Mouse (Mus musculus) urinary bladder, postnatal 14 days (tissue): Measurements from ENCODE around the gene Cd3eap.

Source experiments
- DNase-seq: peaks from one replicate; pipeline ENCODE4 v3.0.0; 2021; ENCODE audit warnings: low spot score

Cd3eap gene

DNA sequence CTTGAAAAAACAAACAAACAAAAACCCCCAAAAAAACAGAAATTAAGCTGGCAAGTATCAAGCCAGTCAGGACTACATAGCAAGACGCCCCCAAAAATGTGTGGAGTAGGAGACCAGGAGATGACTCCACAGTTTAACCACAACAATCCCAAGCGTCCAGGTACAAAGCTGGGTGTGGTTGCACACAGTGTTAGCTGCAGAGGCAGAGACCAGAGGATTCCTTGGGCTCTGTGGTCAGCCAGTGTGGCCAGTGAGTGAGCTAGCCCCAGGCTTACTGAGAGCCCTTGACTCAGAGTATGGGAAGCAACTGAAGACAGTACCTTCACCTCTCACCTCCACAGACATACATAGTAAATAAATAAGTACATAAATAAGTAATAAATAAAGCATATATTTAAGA lies 27.4 kb downstream of the Cd3eap start:
- no peak for DNase-seq

DNA sequence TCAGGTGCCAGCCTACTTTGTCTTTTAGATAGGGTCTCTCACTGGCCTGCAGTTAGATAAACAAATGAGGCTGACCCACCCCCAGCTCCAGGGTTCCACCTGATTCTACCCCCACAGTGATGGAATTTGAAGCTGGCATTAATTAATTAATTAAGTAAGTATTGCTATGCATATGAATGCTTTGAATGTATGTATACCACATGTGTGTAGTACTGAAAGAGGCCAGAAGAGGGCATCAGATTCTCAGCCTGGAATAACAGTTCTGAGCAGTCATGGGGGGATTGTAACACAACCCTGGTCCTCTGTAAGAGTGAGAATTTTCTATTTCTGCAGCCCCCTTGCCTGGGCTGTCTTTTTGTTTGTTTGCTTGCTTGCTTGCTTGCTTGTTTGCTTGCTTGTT lies 30.9 kb downstream of the Cd3eap start:
- DNase-seq: no peak

DNA sequence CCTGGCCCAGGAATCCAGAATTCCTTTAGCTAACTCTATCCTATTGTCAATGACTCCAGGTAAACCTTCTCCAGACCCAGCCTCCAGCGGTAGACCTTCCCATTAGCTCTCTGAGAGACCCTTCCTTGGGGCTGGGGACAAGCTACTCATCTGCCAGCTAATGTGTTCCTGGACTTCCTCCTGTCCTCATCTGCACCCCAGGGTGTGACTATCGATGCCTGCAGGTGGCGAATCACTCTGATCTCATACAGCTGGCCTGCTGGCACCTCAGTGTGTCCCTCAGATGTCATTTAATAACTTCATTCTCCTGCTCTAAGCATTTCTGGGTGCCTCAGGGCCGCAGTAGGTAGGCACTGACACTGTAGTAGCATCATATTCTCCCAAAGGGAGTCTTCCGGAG lies 31.5 kb downstream of the Cd3eap start:
- no peak for DNase-seq

DNA sequence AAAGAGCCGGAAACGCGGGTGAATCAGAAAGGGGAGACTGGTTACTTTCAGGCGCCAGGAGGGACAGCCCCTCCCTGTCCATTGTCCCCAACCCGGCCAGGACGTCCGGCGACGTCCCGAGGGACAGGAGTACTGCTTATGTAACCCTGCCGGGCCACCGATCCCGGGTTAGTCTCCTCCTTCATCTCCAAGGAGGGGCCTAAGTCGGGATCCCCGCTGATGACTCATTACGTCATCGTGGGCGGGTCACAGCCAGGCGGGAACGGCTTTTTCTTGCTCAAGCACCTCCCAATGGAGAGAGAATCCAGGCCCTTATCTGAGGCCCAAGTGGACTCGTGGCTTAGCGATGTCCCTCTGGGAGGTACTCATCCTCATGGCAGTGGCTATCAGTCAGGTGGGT lies 32.2 kb downstream of the Cd3eap start:
- peak; percentile 90 for DNase-seq

DNA sequence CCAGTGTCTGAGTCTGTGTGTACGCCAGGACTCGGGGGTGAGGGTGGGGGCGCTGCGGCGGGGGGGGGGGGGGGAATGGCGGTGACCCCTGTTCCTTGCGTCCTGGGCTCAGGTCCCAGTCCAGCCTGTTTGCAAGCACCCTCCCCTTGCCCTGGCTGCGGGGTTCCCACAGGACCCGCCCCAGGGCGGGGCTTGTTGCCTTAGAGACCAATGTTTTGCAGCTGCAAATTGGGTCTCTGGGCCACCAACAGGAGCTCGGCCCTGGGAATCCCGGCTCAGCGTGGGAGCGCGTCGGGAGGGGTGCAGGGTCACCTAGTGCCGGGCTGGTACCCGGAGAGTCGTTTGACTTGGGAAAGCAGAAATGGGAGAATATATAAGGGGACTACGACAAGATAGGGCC lies 32.9 kb downstream of the Cd3eap start:
- peak; percentile 89 for DNase-seq

DNA sequence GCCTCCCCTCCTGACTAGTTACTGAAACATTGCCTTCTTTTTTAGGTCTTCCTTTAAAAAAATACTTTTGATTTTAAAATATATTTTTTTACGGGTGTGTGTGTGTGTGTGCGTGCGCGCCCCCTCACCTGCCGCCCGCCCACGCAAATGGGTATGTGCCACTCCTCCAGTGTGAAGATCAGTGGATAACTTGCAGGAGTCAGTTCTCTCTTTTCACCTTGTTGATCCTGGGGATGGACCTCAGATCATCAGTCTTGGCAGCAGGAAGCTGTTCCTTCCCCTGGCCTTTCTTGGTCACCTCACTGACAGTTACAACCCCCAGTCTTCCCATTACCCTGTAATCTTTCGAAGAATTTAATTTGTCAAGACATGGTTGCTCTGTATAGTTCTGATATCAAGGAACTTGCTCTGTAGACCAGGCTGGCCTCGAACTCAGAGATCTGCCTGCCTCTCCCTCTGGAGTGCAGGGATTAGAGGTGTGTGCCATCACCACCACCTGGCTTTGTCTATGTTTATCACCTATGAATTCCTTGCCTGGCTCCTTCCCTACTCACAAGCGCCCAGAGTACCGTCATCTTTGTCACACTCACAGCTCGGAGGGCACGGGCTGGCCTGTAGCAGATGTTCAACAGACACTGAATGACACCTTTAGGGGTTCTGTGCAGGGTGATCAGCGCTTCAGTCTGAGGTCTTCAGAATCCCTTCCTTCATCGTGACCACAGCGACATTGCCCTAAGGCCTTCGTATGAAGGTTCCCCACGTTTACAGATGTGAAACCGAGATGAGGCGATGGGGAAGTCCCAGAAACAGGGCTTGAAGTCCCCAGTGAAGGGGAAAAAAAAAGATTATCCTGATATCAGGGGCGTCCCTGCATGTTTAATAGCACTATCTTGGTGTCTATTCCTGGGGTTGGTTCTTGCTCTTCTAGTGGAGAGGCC lies 33.8 kb downstream of the Cd3eap start:
- no peak for DNase-seq

DNA sequence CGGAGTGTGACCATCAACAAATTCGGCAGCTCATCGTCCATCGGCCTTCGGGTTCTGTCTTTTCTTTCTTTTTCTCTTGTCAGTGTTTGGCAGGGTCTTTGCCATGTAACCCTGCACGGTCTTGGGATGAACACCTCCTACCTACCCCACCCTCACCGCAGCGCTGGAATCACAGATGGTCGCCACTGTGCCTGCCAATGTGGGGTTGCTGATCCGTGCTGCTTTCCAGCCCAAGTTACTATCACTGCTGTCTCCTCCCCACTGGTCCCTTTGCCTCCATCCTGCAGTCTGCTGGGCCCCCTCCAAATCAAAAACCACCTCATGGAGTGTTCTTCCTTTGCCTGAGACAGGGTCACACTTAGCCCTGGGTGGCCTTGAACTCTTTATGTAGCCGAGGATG lies 35.1 kb downstream of the Cd3eap start:
- no peak for DNase-seq

DNA sequence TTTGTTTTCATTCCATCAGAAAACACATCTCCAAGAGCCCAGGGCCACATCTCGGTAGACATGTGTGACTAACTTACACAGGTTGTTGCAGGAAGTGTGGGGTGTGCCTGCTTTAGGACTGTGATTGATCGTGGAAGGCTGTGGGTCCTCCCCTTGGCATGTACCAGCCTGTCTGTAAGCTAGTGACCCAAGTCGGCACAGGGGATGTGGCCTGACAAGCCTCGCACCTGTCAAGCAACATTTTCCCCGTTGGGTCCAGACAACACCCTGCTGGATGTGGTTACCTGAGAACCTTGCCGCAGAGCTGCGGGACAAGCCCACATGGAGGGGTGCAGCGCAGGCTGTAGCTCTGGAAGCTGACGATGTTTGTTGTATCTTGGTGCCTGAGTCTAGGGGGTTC lies 36.8 kb downstream of the Cd3eap start:
- DNase-seq: peak; percentile 83

DNA sequence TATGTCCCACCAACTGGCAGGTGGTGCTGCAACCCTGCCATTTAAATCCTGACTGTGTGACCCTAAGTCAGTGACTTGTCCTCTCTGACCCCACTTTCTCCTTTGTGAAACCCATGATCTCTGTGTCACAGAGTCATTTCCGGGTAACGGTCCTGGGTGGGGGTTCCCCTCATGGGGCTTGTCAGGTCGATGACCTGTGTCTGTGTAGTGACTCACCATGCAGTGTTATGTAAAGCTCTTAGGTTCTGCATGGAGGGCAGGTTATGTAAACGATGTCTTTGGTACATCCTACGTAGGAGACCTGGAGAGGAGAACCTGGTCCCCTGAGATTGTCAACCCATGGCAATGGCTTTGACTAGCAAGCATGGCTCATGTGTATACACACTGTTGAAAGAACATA lies 37.8 kb downstream of the Cd3eap start:
- DNase-seq: no peak

DNA sequence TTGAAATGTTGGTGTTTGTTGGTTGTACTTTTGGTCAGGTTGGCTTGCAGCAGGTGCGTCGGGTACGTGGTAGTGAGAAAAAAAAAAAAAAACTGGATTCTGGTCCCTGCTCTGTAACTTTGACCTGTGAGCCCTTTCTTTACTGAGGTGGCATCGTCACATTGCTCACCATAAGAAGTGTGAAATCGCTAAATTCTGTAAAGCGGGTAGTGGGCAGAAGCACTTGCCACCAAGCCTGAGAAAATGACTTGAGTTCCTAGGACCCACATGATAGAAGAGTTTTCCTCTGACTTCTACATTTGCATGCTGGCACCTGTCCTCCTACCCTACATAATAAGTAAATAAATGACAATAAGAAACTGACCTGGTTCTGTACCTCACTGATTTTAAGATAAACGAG lies 38.6 kb downstream of the Cd3eap start:
- no peak for DNase-seq

DNA sequence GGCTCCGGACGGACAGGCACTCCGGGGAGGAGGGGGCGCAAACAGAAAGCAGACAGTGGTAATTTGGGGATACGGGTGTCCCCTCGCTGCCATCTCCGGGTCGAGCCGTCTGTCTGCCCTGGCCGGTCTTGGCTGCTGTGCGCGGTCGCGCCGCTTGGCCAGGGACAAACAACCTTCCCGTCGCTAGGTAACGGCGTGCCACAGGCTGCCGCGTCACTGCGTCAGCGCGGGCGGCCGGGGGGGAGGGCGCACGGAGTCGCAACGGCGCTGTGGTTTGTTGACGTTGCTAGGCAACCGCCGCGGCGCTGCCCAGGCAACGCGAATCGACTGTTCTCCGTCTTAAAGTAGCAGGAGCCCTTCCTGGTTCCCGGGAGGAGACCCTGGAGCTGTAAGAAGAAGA lies 39.4 kb downstream of the Cd3eap start:
- DNase-seq: peak; percentile 97

DNA sequence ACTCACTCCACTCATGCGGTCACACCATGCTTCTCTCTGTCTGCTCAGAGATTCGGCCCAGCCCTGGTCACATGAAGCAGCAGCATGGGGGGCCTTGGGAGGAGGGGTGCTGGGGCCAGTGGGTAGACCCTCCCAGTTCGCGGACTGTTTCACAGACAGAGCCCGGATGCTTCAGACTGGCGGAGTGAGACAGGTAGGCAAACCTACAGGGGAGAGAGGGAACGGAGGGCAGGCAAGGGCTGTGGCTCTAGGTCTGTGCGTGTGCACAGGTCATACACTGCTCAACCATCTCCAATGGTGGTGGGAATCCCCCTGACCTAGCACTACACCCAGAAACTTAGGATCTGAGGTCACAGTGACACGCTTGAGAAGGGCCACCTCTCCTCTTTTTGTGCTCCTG lies 39.8 kb downstream of the Cd3eap start:
- no peak for DNase-seq

DNA sequence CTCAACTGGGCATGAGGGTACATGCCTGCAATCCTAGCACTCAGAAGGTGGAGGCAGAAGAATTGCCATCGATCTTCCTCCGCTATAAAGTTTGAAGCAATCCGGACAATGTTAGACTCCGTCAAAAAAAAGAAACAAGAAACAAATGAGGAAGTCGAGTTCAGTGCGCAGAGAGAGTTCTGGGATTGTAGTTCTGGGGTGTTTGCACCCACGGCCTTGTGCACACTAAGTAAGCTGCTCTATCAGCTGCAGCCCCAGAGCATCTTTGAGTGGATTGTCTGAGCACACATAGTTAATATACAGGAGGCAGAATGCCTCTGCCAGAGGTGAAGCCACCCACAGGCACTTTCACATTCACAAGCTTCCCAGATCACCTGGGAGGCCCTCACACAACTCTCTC lies 40.6 kb downstream of the Cd3eap start:
- DNase-seq: no peak

DNA sequence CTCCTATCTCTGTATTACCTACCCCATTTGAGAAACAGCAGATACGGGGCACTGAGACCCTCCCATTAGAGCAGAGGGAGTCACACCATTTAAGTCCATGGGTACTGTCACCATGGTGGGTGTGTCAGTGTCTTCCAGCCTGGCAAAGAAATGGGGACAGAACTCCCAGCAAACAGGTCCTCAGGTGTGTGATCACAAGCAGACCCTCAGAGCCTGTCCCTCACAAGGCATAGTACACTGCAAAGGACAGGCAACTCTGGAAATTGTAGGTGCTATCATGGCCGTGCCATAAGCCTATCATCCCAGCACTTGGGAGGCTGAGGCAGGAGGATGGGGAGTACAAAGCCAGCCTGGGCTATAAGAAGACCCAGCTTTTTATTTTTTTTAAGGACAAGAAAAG lies 41.1 kb downstream of the Cd3eap start:
- DNase-seq: no peak

DNA sequence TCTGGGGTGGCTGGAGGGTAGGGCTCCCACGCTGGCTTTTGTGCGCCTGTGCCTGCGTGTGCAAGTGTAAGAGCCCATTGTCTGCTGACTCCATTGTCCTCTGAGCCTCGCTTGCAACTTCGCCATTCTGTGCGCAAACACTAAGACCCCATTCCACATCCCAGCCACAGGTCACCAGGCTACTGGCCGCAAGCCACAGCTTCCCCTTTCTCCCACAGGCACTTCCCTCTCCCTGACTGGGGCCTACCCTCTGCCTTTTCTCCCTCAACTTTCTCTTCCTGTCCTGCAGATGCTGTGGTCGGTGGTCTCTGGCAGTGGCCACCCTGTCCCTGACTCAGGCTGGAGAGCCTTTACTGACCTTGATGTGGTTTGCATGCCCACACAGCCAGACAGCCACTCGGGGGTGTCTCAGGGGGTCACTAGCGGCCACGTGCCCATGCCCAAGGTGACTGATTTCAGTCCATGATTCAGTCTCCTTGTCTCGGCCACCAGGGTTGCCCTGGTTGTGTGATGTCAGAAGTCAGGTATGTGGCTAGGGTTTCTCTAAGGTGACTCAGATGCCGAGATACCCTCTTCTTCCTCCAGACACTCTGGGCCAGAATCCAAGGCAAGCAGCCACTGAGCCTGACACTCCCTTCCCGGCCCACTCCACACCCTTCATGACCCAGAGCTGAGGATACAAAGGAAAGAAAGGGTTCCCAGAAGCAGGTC lies 42.7 kb downstream of the Cd3eap start:
- DNase-seq: peak; percentile 65

DNA sequence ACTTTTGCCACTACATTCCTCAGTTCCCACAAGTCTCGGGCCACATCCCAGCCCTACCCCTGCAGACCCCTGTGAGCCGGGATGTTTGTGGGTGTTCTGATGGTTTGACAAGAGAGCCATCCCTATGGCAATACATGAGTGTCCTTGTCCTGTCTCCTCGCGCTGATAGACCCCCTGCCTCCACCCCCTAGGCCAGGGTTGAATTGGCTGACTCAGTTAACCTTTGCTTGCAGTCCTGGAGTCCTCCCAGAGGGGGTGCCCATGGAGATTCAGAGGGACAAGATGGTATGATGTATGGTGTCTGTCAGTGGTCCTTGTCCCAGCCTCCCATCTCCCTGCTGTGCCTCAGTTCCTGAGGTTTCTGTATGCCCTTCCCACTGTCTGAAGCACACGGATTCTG lies 45.2 kb downstream of the Cd3eap start:
- no peak for DNase-seq

DNA sequence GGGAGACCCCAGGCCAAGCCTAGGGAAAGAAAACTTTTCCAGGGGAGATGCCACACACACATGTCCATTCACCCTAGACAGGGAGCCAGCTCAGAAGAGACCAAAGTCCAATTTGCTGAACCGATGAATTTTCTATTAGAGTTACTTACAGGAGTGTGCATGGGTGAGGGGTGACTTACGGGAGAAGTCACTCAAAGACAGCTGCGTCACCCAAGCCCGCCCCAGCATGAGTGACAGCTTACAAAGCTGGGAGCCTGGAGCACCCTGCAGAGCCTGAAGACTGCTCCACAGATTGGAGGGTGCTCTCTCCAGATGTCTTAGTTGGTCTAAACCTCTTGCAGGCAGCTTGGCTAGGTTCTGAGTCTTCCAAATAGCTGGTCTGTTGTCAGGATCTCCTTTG lies 47.3 kb downstream of the Cd3eap start:
- no peak for DNase-seq

DNA sequence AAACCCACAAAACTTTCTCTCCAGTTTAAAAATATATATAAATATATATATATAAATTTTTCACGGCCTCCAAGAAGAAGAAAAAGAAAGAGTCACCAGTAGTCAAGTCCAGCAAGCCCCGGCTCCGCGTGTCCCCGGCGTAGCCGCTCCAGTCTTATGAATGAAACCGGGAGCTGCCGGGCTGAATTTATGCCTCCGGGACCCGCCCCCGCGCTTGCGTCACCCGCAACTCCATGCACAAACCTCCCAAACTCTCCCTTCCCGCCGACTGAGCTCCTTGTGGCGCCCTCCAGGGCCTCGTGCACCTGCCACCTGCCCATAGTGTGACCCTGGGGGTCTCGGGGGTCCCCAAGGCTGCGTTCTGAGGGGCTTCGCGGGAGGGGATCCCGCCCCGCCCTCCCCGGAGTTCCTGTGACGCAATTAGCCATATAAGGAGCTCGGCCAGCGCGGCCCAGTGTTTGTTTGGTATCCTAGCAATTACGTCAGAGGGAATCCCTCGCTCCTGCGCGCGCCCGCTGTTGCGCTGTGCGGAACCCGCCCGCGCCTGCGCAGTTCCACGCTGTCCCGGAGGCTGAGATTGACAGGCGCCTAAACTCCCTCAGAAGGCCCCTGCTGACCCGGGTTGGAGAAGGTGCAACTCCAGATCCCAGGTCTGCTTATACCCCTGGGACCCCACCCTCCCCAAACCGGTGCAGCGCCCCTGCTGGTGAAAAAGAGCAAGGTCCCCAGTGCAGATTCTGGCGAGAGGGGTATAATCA lies 49.2 kb downstream of the Cd3eap start, which contains the start of gene Fosb:
TSS of gene Fosb (minus strand) at position 168 of the 758 bp plus-strand sequence.
- DNase-seq: peak; percentile 95

DNA sequence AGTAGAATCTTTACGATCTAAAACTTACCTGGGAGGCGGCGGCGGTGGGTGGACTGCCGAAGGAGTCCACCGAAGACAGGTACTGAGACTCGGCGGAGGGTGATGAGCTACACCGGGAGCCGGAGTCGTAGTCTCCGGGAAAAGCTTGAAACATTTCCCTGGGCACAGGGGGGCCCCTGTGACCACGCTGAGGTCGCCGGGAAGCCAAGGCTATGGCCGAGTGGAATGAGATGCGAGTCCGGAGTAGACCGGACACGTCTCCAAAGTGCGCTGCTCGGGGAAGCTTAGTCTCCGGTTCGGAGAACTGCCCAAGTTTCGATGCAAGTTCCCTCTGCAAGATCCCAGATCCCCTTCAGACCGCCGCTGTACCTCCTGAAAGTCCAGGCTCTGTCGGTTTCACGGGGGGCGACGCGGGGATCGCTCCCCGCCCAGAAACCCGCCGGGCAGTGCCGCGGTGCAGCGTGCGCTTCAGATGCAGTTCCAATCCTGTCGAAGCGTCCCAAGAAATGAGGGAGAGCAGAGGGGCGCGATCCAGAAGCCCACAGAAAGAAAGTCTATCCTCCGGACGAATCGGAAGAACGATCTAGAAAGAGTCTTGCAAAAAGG lies 49.9 kb downstream of the Cd3eap start:
- no peak for DNase-seq

DNA sequence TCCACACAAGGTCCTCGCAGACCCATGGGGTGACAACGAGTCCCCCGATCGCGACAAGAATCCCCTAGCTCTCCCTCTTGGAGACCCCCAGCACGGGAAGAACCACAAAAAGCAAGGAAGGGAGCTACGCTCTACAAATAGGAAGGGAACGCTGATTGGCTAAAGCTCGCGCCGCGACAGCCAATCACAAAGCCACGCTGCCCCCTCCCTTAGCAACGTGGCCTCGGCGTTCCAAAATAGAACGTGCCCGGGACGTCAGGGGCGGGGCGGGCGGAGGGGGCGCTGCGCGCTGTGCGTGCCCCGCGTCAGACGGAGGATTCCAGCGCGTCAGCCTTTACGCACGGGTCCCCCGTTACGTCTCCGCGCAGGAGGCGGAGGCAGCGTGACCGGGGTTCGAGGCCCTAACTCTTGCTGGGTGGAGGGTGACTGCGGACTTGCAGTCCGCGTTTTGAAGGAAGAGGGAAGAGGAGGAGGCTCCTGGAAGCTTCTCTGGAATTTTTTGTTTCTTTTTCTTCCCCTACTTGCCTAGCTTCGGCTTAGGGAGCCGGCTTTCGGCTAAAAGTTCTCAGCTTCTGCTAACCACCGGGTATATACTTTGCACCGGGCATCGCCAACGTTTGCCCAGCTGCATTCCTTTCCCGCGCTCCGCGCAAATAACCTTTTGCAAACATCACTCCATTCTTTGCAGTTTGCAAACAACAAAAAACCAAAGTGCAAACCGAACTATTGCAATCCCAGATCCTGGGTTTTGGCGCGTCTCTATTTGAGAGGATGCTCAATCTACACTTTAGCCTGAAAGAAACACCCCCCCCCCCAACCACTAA lies 50.6 kb downstream of the Cd3eap start:
- peak; percentile 96 for DNase-seq

DNA sequence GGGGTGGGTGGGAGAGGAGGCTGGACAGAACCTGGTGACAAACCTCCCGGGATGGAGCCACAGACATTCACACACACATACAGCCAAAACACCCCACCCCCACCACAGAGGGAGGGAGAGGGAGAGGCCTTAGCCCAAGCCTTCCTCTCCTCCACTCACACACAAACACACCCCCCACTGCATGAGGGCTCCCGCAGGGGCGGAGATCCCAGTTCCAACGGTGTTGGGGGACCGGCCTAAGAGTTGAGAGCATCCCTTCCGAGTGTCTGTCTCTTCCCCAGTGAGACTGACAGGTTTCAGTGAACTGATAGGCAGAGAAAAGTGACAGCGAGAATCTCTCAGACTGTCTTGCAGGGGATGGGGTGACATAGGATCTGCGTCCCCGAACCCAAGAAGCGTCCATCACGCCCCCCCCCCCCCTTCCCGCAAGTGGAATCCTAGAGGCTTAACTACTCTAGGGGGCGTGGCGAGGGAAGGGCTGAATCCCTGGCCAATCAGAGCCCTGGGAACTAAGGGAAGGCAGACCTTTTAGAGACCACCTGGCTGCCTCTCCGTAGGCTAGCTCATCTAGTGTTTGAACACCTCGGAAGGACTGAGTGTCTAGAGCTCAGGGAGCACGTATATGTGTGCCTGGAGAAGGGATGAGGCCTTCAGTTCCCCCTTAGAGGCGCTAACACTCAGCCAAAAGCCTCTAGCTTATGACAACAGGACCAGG lies 51.4 kb downstream of the Cd3eap start:
- peak; percentile 83 for DNase-seq
